Mouse (Mus musculus): ENCODE measurements around the gene Cd79a. TPM values are rescaled to one million over a fixed set of nuclear protein-coding genes. Genes with fewer than 3 reads are reported as not detected.

The Cd79a gene
- total RNA-seq, 1 experiment: 1.3 TPM

GRCm38 (mm10) chr7:24947316-24948048 is 50.3 kb downstream of the Cd79a start:
- no peaks in the 10 kb centered on the region for H3K36me3 ChIP-seq (ENCODE audit: control insufficient read depth, insufficient read depth, low read length, poor library complexity, severe bottlenecking)
- no peak overlapping the region for H3K9ac ChIP-seq (ENCODE audit: insufficient read depth, low read depth, low read length, poor library complexity, severe bottlenecking)
- no peak overlapping the region for H3K27ac ChIP-seq (ENCODE audit: insufficient read depth, low read depth, low read length, poor library complexity, severe bottlenecking)
- H3K4me1 ChIP-seq (ENCODE audit: control insufficient read depth in 2 of 2, insufficient read depth in 2 of 2, low read length in 2 of 2, poor library complexity in 1 of 2): peaks cover 0 to 35% of the 10 kb centered on the region in 2 experiments; a peak in 2 of 4 replicates
- peak; percentile 57 for DNase-seq (ENCODE audit: low read depth, low spot score)
- in situ Hi-C loops (cut with MboI; ENCODE audit: low sequenced_read_pairs in 2 of 2, unreplicated experiment in 2 of 2): no loop called here
- H3K4me3 ChIP-seq (ENCODE audit: insufficient read depth in 1 of 2, low read depth in 1 of 2, low read length in 2 of 2, poor library complexity in 1 of 2, severe bottlenecking in 1 of 2): no peak overlapping the region
- TF ChIP-seq ZNF384 (IDR thresholded peaks at IDR 0.05; ENCODE audit: low read depth, low read length): no peak
- TF ChIP-seq CHD2 (IDR thresholded peaks at IDR 0.05; ENCODE audit: low read depth, low read length): no peak
- no peak for TF ChIP-seq MAFK (IDR thresholded peaks at IDR 0.05; ENCODE audit: insufficient read depth, low read depth, low read length)
- no peak for TF ChIP-seq HCFC1 (IDR thresholded peaks at IDR 0.05; ENCODE audit: borderline replicate concordance, insufficient read depth, low read length)
- TF ChIP-seq ZC3H11A (IDR thresholded peaks at IDR 0.05; ENCODE audit: borderline replicate concordance, low read depth, low read length): no peak
- no peaks in the 10 kb centered on the region for H3K9me3 ChIP-seq (ENCODE audit: control insufficient read depth, insufficient read depth, low read depth, low read length)

- in situ Hi-C loops (cut with MboI; ENCODE audit: low sequenced_read_pairs in 2 of 2, unreplicated experiment in 2 of 2): no loop called here
- H3K4me1 ChIP-seq (ENCODE audit: control insufficient read depth in 2 of 2, insufficient read depth in 2 of 2, low read length in 2 of 2, poor library complexity in 1 of 2): peaks cover 0 to 33% of the 10 kb centered on the region in 2 experiments; a peak in 2 of 4 replicates
- no peak overlapping the region for H3K9ac ChIP-seq (ENCODE audit: insufficient read depth, low read depth, low read length, poor library complexity, severe bottlenecking)
- H3K27ac ChIP-seq (ENCODE audit: insufficient read depth, low read depth, low read length, poor library complexity, severe bottlenecking): no peak overlapping the region
- H3K4me3 ChIP-seq (ENCODE audit: insufficient read depth in 1 of 2, low read depth in 1 of 2, low read length in 2 of 2, poor library complexity in 1 of 2, severe bottlenecking in 1 of 2): no peak overlapping the region
- H3K36me3 ChIP-seq (ENCODE audit: control insufficient read depth, insufficient read depth, low read length, poor library complexity, severe bottlenecking): no peaks in the 10 kb centered on the region
- TF ChIP-seq MAFK (IDR thresholded peaks at IDR 0.05; ENCODE audit: insufficient read depth, low read depth, low read length): no peak
- TF ChIP-seq ZNF384 (IDR thresholded peaks at IDR 0.05; ENCODE audit: low read depth, low read length): no peak
- no peak for TF ChIP-seq ZC3H11A (IDR thresholded peaks at IDR 0.05; ENCODE audit: borderline replicate concordance, low read depth, low read length)
- TF ChIP-seq HCFC1 (IDR thresholded peaks at IDR 0.05; ENCODE audit: borderline replicate concordance, insufficient read depth, low read length): no peak
- no peak for TF ChIP-seq CHD2 (IDR thresholded peaks at IDR 0.05; ENCODE audit: low read depth, low read length)
- DNase-seq (ENCODE audit: low read depth, low spot score): no peak
- no peaks in the 10 kb centered on the region for H3K9me3 ChIP-seq (ENCODE audit: control insufficient read depth, insufficient read depth, low read depth, low read length)
Observed at GRCm38 (mm10) chr7:24948774-24949173, 51.6 kb downstream of the Cd79a start.

GRCm38 (mm10) chr7:24949958-24950623 is 52.9 kb downstream of the Cd79a start:
- H3K9me3 ChIP-seq (ENCODE audit: control insufficient read depth, insufficient read depth, low read depth, low read length): no peaks in the 10 kb centered on the region
- no peak overlapping the region for H3K27ac ChIP-seq (ENCODE audit: insufficient read depth, low read depth, low read length, poor library complexity, severe bottlenecking)
- no peak overlapping the region for H3K4me3 ChIP-seq (ENCODE audit: insufficient read depth in 1 of 2, low read depth in 1 of 2, low read length in 2 of 2, poor library complexity in 1 of 2, severe bottlenecking in 1 of 2)
- DNase-seq (ENCODE audit: low read depth, low spot score): peak; percentile 79
- in situ Hi-C loops (cut with MboI; ENCODE audit: low sequenced_read_pairs in 2 of 2, unreplicated experiment in 2 of 2): loop anchor here in 1 of 2 experiments (25.0 kb wide), 1 partner anchor 338 kb away; the partner anchor contains the start of gene Phldb3
- no peak overlapping the region for H3K9ac ChIP-seq (ENCODE audit: insufficient read depth, low read depth, low read length, poor library complexity, severe bottlenecking)
- TF ChIP-seq CHD2 (IDR thresholded peaks at IDR 0.05; ENCODE audit: low read depth, low read length) (no peak), ZC3H11A (IDR thresholded peaks at IDR 0.05; ENCODE audit: borderline replicate concordance, low read depth, low read length) (peak; percentile 32; the same call in 1 of the 2 replicates)
- peaks cover 0 to 29% of the 10 kb centered on the region in 2 experiments; a peak in 2 of 4 replicates for H3K4me1 ChIP-seq (ENCODE audit: control insufficient read depth in 2 of 2, insufficient read depth in 2 of 2, low read length in 2 of 2, poor library complexity in 1 of 2)
- H3K36me3 ChIP-seq (ENCODE audit: control insufficient read depth, insufficient read depth, low read length, poor library complexity, severe bottlenecking): no peaks in the 10 kb centered on the region

Other genes with a start within 250 kb of the Cd79a start
- 9.5 and 10.0 TPM in 2 replicates for gene Tex101, start 220.7 kb upstream of the Cd79a start, total RNA-seq (2012; rRNA removed)
- not detected in 2 replicates for gene BC049730, start 188.1 kb upstream of the Cd79a start, total RNA-seq (2012; rRNA removed)
- not detected in 2 replicates for gene Gm4763, start 170.5 kb upstream of the Cd79a start, total RNA-seq (2012; rRNA removed)
- gene Cd177, start 137.1 kb upstream of the Cd79a start, total RNA-seq (2012; rRNA removed): 0.22 TPM in 1 of 2 replicates, not detected in the other
- gene Ceacam10, start 120.2 kb upstream of the Cd79a start, total RNA-seq (2012; rRNA removed): 0.89 and 1.6 TPM in 2 replicates
- 4.6 and 6.7 TPM in 2 replicates for gene Gm9844, start 35.2 kb upstream of the Cd79a start, total RNA-seq (2012; rRNA removed)
- 0.18 TPM in 1 of 2 replicates, not detected in the other for gene Lypd4, start 27.4 kb upstream of the Cd79a start, total RNA-seq (2012; rRNA removed)
- 0.53 and 0.54 TPM in 2 replicates for gene Dmrtc2, start 27.3 kb upstream of the Cd79a start, total RNA-seq (2012; rRNA removed)
- gene Rps19, start 13.0 kb upstream of the Cd79a start, total RNA-seq (2012; rRNA removed): 2,686 and 2,786 TPM in 2 replicates
- gene Arhgef1, start 5.5 kb downstream of the Cd79a start, total RNA-seq (2012; rRNA removed): 32.1 and 40.0 TPM in 2 replicates
- gene Gm4881, start 47.1 kb downstream of the Cd79a start, total RNA-seq (2012; rRNA removed): not detected in 2 replicates
- 212 and 328 TPM in 2 replicates for gene Rabac1, start 75.4 kb downstream of the Cd79a start, total RNA-seq (2012; rRNA removed)
- 21.2 and 37.0 TPM in 2 replicates for gene Atp1a3, start 108.6 kb downstream of the Cd79a start, total RNA-seq (2012; rRNA removed)
- 10.0 and 10.7 TPM in 2 replicates for gene Grik5, start 175.0 kb downstream of the Cd79a start, total RNA-seq (2012; rRNA removed)
- 15.1 and 18.9 TPM in 2 replicates for gene Zfp574, start 175.2 kb downstream of the Cd79a start, total RNA-seq (2012; rRNA removed)

All from ES-E14 (cell line).